Mouse (Mus musculus): ENCODE results near the gene Pxdn.

DNA sequence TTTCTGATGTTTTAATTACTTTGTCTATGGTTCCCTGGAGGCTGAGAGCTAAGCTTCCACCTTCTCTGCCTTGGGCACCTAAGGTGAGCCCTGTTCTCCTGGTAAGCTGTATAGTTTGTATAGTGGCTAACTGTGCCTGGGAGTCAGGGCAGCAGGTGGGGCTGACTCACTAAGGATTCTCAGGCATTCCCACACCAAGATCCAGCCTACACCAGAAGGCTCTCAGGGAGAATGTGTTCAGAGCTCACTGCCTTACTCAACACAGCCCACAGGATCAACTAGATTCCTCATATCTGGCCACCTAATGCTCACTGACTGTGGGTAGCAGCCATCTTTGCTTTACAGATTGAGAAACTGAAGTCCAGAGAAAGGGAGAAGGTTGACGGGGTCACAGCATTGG is 4.5 kb upstream of the Pxdn start:
- TF ChIP-seq CTCF (IDR thresholded peaks at IDR 0.05; ENCODE audit: low read depth): no peak
- TF ChIP-seq EP300 (IDR thresholded peaks at IDR 0.05; ENCODE audit: low read depth): no peak

Data from liver, embryonic 14.5 days (tissue).